Mouse (Mus musculus): ENCODE measurements at regions not wholly inside any gene's neighbourhood (a gene's known extent, or its start where the extent isn't known, plus 50 kb on each side); places are given as distances from the start of the nearest gene placed in this dataset.
A peak's percentile ranks its signal among the peaks of the same experiment; 100 is the strongest.

- no peak for DNase-seq
- intact Hi-C loops (cut with DNase I), result no loop called here
Measured at GRCm38 (mm10) chr9:13974870-13975269, 147.4 kb downstream of the Fam76b start.

GRCm38 (mm10) chr9:13978842-13979241 is 151.3 kb downstream of the Fam76b start:
- intact Hi-C loops (cut with DNase I), result no loop called here
- no peak for DNase-seq

- DNase-seq, result no peak
- intact Hi-C loops (cut with DNase I), result no loop called here
Measured at GRCm38 (mm10) chr9:13987486-13987885, 160.0 kb downstream of the Fam76b start.

DNA sequence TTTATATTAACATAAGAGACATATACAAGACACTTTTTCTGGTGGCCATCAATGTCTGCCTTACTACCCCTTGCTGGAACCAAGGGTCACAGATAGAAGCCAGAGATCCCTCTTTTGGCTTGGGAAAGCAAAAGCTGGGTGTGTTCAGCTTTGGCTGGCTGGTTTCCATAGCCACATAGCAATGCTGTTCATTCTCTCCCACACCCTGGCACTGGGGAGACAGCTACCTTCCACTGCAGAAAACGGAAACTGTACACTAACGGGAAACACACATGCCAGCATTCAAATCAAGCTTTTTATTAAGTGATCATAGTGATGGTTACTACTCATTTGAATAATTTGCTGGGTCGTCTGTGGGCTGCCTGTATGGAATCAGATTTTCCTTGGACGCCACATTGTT is 161.4 kb downstream of the Fam76b start:
- peak in 1 of 2 experiments; percentile 52 for DNase-seq
- intact Hi-C loops (cut with DNase I), result no loop called here

- intact Hi-C loops (cut with DNase I), result no loop called here
- DNase-seq, result no peak
Measured at GRCm38 (mm10) chr9:13990960-13991359, 163.4 kb downstream of the Fam76b start.

DNA sequence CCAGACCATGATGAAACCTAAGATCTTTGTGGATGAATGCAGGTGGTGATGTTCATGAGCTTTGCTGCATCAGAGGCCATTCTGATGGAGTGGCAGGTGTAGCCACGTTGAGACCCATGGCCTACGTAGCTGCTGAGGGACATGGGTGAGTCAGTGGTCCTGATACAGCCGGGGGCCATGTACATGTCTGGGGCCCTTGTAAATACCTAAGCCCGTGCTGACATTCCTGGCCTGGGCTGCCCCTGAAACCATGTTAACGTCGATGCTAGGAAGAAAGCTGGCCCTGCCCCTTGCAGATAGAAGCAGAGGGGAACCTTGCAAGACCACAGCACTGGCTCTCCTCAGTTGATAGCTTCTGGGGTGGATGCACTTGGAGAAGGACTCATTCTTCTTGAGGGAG is 165.2 kb downstream of the Fam76b start:
- intact Hi-C loops (cut with DNase I), result no loop called here
- no peak for DNase-seq

- DNase-seq, result no peak
- intact Hi-C loops (cut with DNase I), result no loop called here
Measured at GRCm38 (mm10) chr9:13999358-13999757, 171.8 kb downstream of the Fam76b start.

DNA sequence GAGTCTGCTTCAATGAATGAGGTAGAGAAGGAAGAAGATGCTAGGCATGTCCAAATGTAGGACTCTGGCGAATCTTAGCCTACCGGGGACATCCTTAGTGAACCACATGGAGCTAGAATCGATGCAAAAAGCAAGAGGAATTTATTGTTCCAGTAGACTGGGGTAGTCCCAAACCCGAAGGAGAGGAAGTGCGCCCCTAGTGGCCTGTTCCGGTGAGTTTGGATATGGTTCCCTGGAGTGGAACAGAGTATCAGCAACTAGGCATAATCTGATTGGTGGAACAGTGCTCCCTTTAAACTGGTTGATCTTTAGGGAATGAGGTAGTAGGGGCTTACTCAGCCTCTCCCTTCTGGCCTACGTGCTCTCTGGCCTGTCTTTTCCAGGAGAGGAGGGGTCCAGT is 174.0 kb downstream of the Fam76b start:
- intact Hi-C loops (cut with DNase I), result no loop called here
- peak in 1 of 2 experiments; percentile 27 for DNase-seq

DNA sequence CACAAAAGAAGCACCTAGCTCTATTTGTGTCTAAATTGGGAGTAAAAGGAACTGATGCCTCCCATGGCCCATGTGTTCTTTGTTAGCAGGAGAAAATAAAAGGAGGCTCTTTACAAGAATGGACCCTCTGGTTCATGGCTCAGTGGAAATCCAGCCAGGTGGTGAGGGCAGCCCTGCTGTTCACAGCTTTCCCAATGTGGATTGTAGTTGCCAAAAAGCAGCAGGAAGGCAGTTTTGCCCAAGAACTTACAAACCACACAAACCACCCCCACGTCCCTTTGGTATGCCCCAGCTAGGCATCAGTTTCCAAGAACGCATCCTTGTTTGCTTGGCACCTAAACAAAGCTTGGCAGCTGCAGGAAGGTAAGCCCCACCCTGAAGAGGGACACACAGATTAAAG is 174.7 kb downstream of the Fam76b start:
- DNase-seq, result no peak
- intact Hi-C loops (cut with DNase I), result no loop called here

- DNase-seq, result no peak
- intact Hi-C loops (cut with DNase I), result no loop called here
Measured at GRCm38 (mm10) chr9:14003163-14003562, 175.6 kb downstream of the Fam76b start.

DNA sequence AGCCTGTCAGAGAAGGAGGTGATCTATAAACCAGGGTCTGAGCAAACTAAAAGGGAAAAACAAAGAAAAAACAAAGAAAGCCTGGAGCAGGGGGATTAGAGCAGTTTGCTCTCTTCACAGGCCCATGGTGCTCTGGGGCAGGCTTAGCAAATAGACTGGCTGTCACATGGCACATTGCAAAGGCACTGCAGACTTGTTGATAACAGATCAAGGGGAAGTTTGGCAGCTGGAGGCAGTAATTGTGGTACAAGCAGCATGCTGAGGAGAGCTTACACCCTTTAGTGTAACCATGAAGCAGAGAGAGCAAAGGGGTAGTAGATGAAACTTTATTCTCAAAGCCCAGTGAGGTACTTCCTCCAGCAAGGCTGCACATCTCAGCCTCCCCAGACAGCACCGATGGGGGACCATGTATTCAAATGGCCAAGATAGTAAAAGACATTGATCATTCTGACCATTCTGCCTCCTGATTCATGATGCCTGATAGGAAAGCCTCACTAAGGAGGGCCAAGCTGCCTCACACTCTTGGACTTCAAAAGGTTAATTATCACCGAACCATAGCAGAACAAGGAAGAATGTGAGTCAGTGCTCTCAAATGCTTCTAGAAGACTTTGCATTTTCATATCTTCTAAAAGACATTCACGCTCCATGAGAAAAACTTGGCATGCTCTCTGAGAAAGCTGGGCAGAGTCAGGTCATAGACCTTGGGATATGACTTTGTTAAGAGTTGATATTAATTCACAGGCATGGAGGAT is 178.9 kb downstream of the Fam76b start:
- no peak for DNase-seq
- intact Hi-C loops (cut with DNase I), result no loop called here

DNA sequence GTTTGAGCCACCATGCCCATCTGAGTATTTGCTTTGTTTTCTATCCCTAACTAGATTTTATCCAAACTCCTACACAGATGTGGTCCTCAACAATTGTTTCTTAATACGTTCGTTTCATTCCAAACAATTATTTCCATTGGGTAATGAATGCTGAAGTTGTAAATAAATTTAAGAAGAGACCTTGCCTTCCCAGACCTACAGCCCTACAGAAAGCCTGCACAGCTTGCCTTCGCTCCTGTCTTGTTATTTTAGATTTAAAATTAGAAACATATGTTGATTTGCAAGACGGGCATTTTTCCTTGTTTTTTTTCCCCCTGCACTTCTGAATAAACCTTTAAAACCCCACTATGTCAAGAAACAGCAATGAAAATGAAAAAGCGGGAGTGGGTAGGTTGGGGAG is 181.9 kb downstream of the Fam76b start:
- no peak for DNase-seq
- intact Hi-C loops (cut with DNase I), result no loop called here

DNA sequence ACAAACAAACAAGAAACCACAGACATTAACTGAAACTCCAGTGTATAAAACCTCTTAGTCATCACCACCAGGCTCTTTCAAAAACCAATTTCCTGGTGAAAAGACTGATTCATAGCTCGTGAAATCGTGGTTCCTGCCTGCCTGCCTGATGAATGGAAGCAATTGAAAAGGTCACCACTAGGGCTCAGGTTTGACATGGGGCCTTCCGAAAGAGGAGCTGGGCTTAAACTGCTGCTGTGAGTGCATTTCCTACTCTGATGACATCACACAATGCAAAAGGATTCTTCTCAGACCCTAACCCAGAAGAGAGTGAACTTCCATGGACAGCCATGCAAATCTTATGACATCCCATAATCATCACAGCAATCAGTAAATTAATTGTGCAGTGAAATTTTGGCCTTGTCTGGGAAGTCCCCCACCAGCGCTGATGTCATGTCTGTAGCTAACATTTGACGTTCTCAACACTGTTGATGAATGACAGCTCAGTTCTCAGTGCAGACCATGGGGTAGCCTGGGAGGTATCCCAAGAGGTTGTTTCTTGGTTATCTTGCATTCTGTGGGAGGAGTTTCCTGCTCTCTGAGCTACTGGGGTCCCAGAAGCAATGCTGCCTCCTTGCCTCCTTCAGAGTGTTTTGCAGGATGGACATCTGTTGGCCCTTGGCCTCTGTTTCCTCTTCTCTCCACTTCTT is 182.9 kb downstream of the Fam76b start:
- intact Hi-C loops (cut with DNase I), result no loop called here
- no peak for DNase-seq

DNA sequence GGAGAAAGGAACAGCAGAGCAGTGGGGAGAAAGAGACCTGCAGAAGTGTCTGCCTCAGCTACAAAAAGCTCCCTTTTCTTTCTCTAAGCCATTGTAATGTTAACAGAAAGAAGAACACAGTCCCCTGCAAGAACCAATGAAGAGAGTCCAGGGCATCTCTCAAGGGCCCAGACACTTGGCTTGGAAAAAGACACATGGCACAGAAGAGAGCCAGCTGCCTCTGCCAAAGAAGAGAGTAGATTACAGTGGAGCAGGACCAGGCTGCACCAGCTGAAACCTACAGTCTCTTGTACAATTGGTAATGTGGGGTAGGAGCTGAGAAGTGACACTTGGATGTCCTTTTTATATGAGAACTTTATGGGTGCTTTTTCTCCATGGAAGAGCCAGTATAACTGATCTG is 196.7 kb downstream of the Fam76b start:
- intact Hi-C loops (cut with DNase I), result no loop called here
- peak in 1 of 2 experiments; percentile 19 for DNase-seq

DNA sequence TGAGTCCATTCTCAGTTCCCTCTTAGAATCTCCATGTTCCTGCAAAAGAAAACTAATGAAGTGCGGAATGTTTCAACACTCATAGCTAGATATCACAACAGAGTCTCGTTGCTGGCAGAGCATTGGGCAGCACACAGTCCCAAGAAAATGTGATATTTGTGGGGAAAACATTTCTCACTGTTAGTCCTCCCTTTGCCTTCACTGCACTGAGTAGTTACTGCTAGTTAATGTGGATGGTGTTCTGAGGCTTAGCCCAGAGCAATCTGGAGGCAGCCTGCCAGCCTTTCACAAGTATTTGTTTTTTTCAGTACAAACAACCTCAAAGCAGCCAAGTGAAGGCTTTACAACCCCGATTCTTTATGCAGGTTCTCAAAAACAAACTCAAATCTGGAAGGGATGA is 197.2 kb downstream of the Fam76b start:
- intact Hi-C loops (cut with DNase I), result no loop called here
- DNase-seq, result peak in 1 of 2 experiments; percentile 7

- intact Hi-C loops (cut with DNase I), result no loop called here
- no peak for DNase-seq
Measured at GRCm38 (mm10) chr9:14028056-14028455, 200.5 kb downstream of the Fam76b start.

- intact Hi-C loops (cut with DNase I), result no loop called here
- no peak for DNase-seq
Measured at GRCm38 (mm10) chr9:14031358-14032047, 204.0 kb downstream of the Fam76b start.

GRCm38 (mm10) chr9:14032048-14032362 is 204.5 kb downstream of the Fam76b start:
- intact Hi-C loops (cut with DNase I), result no loop called here
- DNase-seq, result no peak

- no peak for DNase-seq
- intact Hi-C loops (cut with DNase I), result no loop called here
Measured at GRCm38 (mm10) chr9:14035526-14035925, 208.0 kb downstream of the Fam76b start.

GRCm38 (mm10) chr9:14041900-14042435 is 214.5 kb downstream of the Fam76b start:
- DNase-seq, result no peak
- intact Hi-C loops (cut with DNase I), result no loop called here

DNA sequence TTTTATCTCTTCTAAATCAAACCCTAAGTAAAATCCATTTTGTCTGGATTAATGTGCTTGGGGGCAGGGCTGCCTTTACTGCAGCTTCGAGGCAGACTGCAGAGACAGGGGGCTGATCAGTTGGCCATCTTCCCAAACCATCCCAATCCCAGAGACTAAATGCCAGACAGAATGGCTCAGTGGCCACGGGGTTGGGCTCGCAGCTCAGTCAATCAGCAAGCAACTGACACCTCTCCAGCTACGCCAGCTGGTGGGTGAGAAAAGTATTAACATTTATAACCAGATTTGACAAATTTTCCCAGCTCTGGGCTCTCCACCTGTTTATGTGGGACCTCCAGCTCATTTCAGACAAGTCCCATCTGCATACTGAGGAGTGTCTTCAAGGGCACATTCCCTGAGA is 220.7 kb downstream of the Fam76b start:
- intact Hi-C loops (cut with DNase I), result no loop called here

DNA sequence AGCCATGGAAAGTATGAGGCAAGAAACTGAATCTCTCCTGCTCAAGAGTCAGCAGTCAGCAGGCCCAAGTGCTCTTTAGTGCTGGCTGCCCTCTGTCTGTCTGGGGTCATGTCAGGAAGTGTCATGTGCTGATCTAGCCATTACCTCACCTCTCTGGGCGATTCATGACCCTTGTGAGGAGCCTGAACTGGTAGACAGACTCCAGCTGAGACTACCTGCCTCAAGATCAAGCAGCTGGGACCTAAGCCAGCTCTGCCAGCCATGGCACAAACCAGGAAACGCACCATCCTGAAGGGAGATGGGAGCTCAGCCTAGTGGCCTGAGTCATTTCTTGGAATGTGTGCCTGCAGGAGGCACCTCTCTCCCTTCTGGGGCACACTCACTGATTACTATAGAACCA is 221.2 kb upstream of the Sesn3 start:
- DNase-seq, result peak in 1 of 2 experiments; percentile 18
- intact Hi-C loops (cut with DNase I), result no loop called here

More for the DNA sequence above, 220.7 kb downstream of the Fam76b start:
- DNase-seq, result no peak
